22 mouse cellular contexts compared by ENCODE assay signal in genomic region chr7:80468851-80469250, GRCm38 (mm10).
A peak's percentile ranks its signal among the peaks of the same experiment; 100 is the strongest.
DNase-seq lines count a peak whose midpoint lies in the region; ATAC-seq and TF ChIP-seq lines count a peak whose summit lies in the region.
"Had no signal": no experiment of that assay in that cellular context is flagged by ENCODE, and none has a peak within 500 bp of the region (broad histone marks: within the 10 kb centered on the region; RNA-seq: fewer than 3 reads in every experiment).

No protein-coding gene starts in this region.

- POLR2A ChIA-PET in Patski (lab: Charles Lee): no interaction called here

- H3K27me3 ChIP-seq in heart, embryonic 11.5 days (ENCODE audit: control insufficient read depth, insufficient read depth, low read length): no peaks in the 10 kb centered on the region
- no peaks in the 10 kb centered on the region for H3K27me3 ChIP-seq in heart, embryonic 15.5 days
- H3K27me3 ChIP-seq in Patski (no peaks in the 10 kb centered on the region), myocyte (ENCODE audit: control insufficient read depth, insufficient read depth, insufficient read length) (no peaks in the 10 kb centered on the region)
- H3K27me3 ChIP-seq: forebrain, embryonic 13.5 days; hindbrain, embryonic 13.5 days had no signal

- DNase-seq in heart, postnatal 4 days: no peak
- DNase-seq in heart, adult 9 months (ENCODE audit: low spot score in 2 of 2): no peak
- peak; percentile 20 for DNase-seq in Patski (ENCODE audit: low read depth, low spot score)
- DNase-seq in adrenal gland, postnatal 10 days: no peak
- DNase-seq: adrenal gland, adult 2 months; adrenal gland, postnatal 36 days; cerebellum, adult 2 months; cerebellum, postnatal 10 days; forebrain, postnatal 0 days; gastrocnemius, postnatal 25 days; kidney, adult 11 months; kidney, adult 9 months had no signal

- TF ChIP-seq CTCF in Patski (IDR thresholded peaks at IDR 0.05): no peak

- H3K4me2 ChIP-seq in heart, embryonic 11.5 days: no peak overlapping the region
- H3K4me2 ChIP-seq in heart, embryonic 15.5 days: no peak overlapping the region
- H3K4me2 ChIP-seq in myocyte (ENCODE audit: low read depth): peak overlapping the region; percentile 24
- H3K4me2 ChIP-seq: forebrain, embryonic 13.5 days; hindbrain, embryonic 13.5 days had no signal

- in situ Hi-C loops in Patski (cut with MboI; ENCODE audit: low pct_unique_long_range_greater_than_20kb): no loop called here

- TF ChIP-seq POLR2A in myocyte (IDR thresholded peaks at IDR 0.05; ENCODE audit: insufficient read length, low read depth): no peak

- H3K4me1 ChIP-seq in heart, embryonic 11.5 days (ENCODE audit: control insufficient read depth, insufficient read depth, low read length): no peaks in the 10 kb centered on the region
- H3K4me1 ChIP-seq in heart, embryonic 15.5 days (replicated peaks): no peaks in the 10 kb centered on the region
- H3K4me1 ChIP-seq: embryonic facial prominence, embryonic 10.5 days; forebrain, embryonic 13.5 days; hindbrain, embryonic 13.5 days had no signal

- H3K36me3 ChIP-seq in heart, embryonic 11.5 days (ENCODE audit: control insufficient read depth, insufficient read depth, low read length): peaks cover 6% of the 10 kb centered on the region; the same call in 1 of the 2 replicates
- peaks cover 11% of the 10 kb centered on the region; the same call in 1 of the 2 replicates for H3K36me3 ChIP-seq in heart, embryonic 15.5 days
- H3K36me3 ChIP-seq in myocyte (ENCODE audit: control insufficient read depth, insufficient read depth): peaks cover 17% of the 10 kb centered on the region

- H3K79me2 ChIP-seq in myocyte (ENCODE audit: control insufficient read depth, insufficient read depth): no peaks in the 10 kb centered on the region

- no peak for ATAC-seq in heart, embryonic 11.5 days (replicated peaks; ENCODE audit: insufficient number of reproducible peaks, low FRiP score, low TSS enrichment)
- peak; percentile 53; the same call in 1 of the 2 replicates for ATAC-seq in heart, embryonic 15.5 days (replicated peaks; ENCODE audit: insufficient number of reproducible peaks, insufficient read depth, low FRiP score, low read depth)
- no peak for ATAC-seq in Patski
- ATAC-seq: activated CD4-positive, CD25-positive, alpha-beta regulatory T cell, adult 4 months; forebrain, embryonic 13.5 days; forebrain, postnatal 0 days; hindbrain, postnatal 0 days had no signal

- H3K27ac ChIP-seq in heart, embryonic 11.5 days (ENCODE audit: low read depth, low read length): peak overlapping the region; percentile 42; the same call in 1 of the 2 replicates
- peak overlapping the region; percentile 77 for H3K27ac ChIP-seq in heart, embryonic 15.5 days
- H3K27ac ChIP-seq: embryonic facial prominence, embryonic 10.5 days; forebrain, embryonic 13.5 days; hindbrain, embryonic 13.5 days; hindbrain, postnatal 0 days; kidney, postnatal 0 days had no signal

- CTCF ChIA-PET in Patski (lab: Charles Lee): no interaction called here

- H3K4me3 ChIP-seq in heart, embryonic 11.5 days (ENCODE audit: low read depth, low read length): no peak overlapping the region
- H3K4me3 ChIP-seq in heart, embryonic 15.5 days: no peak overlapping the region
- no peak overlapping the region for H3K4me3 ChIP-seq in myocyte
- H3K4me3 ChIP-seq: embryonic facial prominence, embryonic 10.5 days; forebrain, embryonic 13.5 days; hindbrain, embryonic 13.5 days had no signal

- H3K9me3 ChIP-seq in heart, embryonic 11.5 days (replicated peaks; ENCODE audit: control insufficient read depth, low read length): no peaks in the 10 kb centered on the region
- no peaks in the 10 kb centered on the region for H3K9me3 ChIP-seq in heart, embryonic 15.5 days (replicated peaks)
- H3K9me3 ChIP-seq: embryonic facial prominence, embryonic 10.5 days; forebrain, embryonic 13.5 days; G1E; hindbrain, embryonic 13.5 days had no signal

- H3ac ChIP-seq in myocyte (ENCODE audit: control insufficient read depth, insufficient read length): no peak overlapping the region

- 57% methylated on average over 2 of the region's 2 CpGs for WGBS in heart, embryonic 11.5 days (ENCODE audit: insufficient replicate concordance)
- 38% methylated on average over 2 of the region's 2 CpGs for WGBS in heart, embryonic 15.5 days

- H3K9ac ChIP-seq in heart, embryonic 11.5 days (ENCODE audit: low read depth, low read length): no peak overlapping the region
- no peak overlapping the region for H3K9ac ChIP-seq in heart, embryonic 15.5 days
- H3K9ac ChIP-seq: forebrain, embryonic 13.5 days; forebrain, postnatal 0 days; hindbrain, embryonic 13.5 days had no signal

TF ChIP-seq in myocyte, 11 proteins besides CTCF, POLR2A, EP300 and RAD21:
- TF ChIP-seq TCF3 (IDR thresholded peaks at IDR 0.05; ENCODE audit: insufficient read length, low read depth) (no peak), MAX (IDR thresholded peaks at IDR 0.05; ENCODE audit: low read depth) (no peak), E2F4 (IDR thresholded peaks at IDR 0.05; ENCODE audit: insufficient read depth) (no peak), MYOG (IDR thresholded peaks at IDR 0.05; ENCODE audit: control insufficient read depth in 1 of 3, insufficient read depth in 1 of 3, insufficient read length in 2 of 3, low read depth in 2 of 3) (no peak)
